9 mouse cellular contexts compared by ENCODE assay signal in the genomic region with DNA sequence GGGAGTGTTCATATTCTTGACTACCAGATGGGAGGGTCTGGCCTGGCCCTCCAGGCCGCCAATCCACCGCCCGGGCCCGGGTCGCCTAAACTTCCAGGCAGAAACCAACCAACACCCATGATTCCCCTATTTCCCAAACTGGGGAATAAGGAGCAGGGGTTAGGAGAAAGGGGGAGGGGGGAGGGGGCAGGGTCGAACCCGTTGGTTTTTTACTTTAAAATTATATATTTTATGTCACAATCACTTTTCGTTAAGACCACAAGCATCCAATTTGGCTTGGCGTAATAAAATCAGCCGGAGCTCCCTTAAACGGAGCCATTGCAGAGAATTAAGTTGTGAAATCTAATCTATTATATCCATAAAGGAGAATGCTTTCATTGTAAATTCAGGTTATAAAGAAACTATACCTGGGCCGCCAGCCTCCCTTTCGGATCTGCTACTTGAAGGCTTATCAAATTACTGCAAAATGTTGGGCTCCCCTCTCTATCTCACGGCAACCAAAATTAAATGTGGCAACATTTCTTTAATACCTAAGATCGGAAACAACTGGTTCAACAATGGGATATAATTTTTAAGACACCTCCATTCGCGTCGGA. TPM values are rescaled to one million over a fixed set of nuclear protein-coding genes. Genes with fewer than 3 reads are reported as not detected.
DNase-seq lines count a peak whose midpoint lies in the region; ATAC-seq lines count a peak whose summit lies in the region.
"Had no signal": no experiment of that assay in that cellular context is flagged by ENCODE, and none has a peak within 500 bp of the region (broad histone marks: within the 10 kb centered on the region; RNA-seq: fewer than 3 reads in every experiment).

No protein-coding gene starts in this region.

- ATAC-seq in heart, embryonic 13.5 days (ENCODE audit: extremely low read depth, insufficient number of reproducible peaks, low FRiP score, low TSS enrichment), result no peak
- ATAC-seq in hindbrain, embryonic 13.5 days (ENCODE audit: low FRiP score), result no peak
- no peak for ATAC-seq in midbrain, embryonic 14.5 days (ENCODE audit: low FRiP score, low TSS enrichment)

- 11% methylated on average over 18 of the region's 18 CpGs for WGBS in heart, embryonic 13.5 days
- WGBS in hindbrain, embryonic 13.5 days, result 4% methylated on average over 18 of the region's 18 CpGs
- WGBS in midbrain, embryonic 14.5 days, result 1% methylated on average over 18 of the region's 18 CpGs

- no peaks in the 10 kb centered on the region for H3K27me3 ChIP-seq in heart, embryonic 13.5 days (replicated peaks)
- no peaks in the 10 kb centered on the region for H3K27me3 ChIP-seq in hindbrain, embryonic 13.5 days
- H3K27me3 ChIP-seq in midbrain, embryonic 14.5 days (ENCODE audit: control insufficient read depth, insufficient read depth, low read length), result no peaks in the 10 kb centered on the region

- peak overlapping the region; percentile 97 for H3K27ac ChIP-seq in heart, embryonic 13.5 days (replicated peaks)
- H3K27ac ChIP-seq in hindbrain, embryonic 13.5 days, result peak overlapping the region; percentile 99
- H3K27ac ChIP-seq in midbrain, embryonic 14.5 days (replicated peaks; ENCODE audit: low read depth, low read length), result peak overlapping the region; percentile 97

- peaks cover 10% of the 10 kb centered on the region; the same call in 1 of the 2 replicates for H3K36me3 ChIP-seq in heart, embryonic 13.5 days
- H3K36me3 ChIP-seq in hindbrain, embryonic 13.5 days, result no peaks in the 10 kb centered on the region
- H3K36me3 ChIP-seq in midbrain, embryonic 14.5 days (ENCODE audit: control insufficient read depth, insufficient read depth, low read length), result peaks cover 5% of the 10 kb centered on the region; the same call in 1 of the 2 replicates
- H3K36me3 ChIP-seq: G1E had no signal

- H3K9me3 ChIP-seq in heart, embryonic 13.5 days, result no peaks in the 10 kb centered on the region
- H3K9me3 ChIP-seq in hindbrain, embryonic 13.5 days, result no peaks in the 10 kb centered on the region
- H3K9me3 ChIP-seq in midbrain, embryonic 14.5 days (ENCODE audit: control insufficient read depth, low read length), result no peaks in the 10 kb centered on the region

- DNase-seq in heart, adult 9 months (ENCODE audit: low spot score in 2 of 2), result no peak
- peak; percentile 39 for DNase-seq in embryo, embryonic 11 days
- peak; percentile 59 for DNase-seq in midbrain, embryonic 14.5 days
- no peak for DNase-seq in thymus, postnatal 4 days
- DNase-seq in thymus, adult 18-20 months, result no peak
- no peak for DNase-seq in ovary, adult 18-20 months (ENCODE audit: low spot score)

- peaks cover 66% of the 10 kb centered on the region for H3K4me1 ChIP-seq in heart, embryonic 13.5 days
- peaks cover 68% of the 10 kb centered on the region for H3K4me1 ChIP-seq in hindbrain, embryonic 13.5 days (replicated peaks)
- peaks cover 48% of the 10 kb centered on the region for H3K4me1 ChIP-seq in midbrain, embryonic 14.5 days (ENCODE audit: control insufficient read depth, insufficient read depth, low read length)

- H3K4me3 ChIP-seq in heart, embryonic 13.5 days, result peak overlapping the region; percentile 73
- peak overlapping the region; percentile 89 for H3K4me3 ChIP-seq in hindbrain, embryonic 13.5 days
- peak overlapping the region; percentile 86 for H3K4me3 ChIP-seq in midbrain, embryonic 14.5 days (replicated peaks; ENCODE audit: low read depth, low read length)

- peak overlapping the region; percentile 99 for H3K4me2 ChIP-seq in heart, embryonic 13.5 days
- peak overlapping the region; percentile 98 for H3K4me2 ChIP-seq in hindbrain, embryonic 13.5 days
- H3K4me2 ChIP-seq in midbrain, embryonic 14.5 days (ENCODE audit: low read length), result peak overlapping the region; percentile 99

- H3K9ac ChIP-seq in heart, embryonic 13.5 days, result peak overlapping the region; percentile 96
- H3K9ac ChIP-seq in hindbrain, embryonic 13.5 days, result peak overlapping the region; percentile 99
- peak overlapping the region; percentile 99 for H3K9ac ChIP-seq in midbrain, embryonic 14.5 days (replicated peaks; ENCODE audit: low read length)

RNA-seq across cellular contexts. Expression of gene Slc38a10, which starts 35.1 kb away (rescaled TPM):
- 83.7 and 88.0 TPM in 2 replicates for polyA plus RNA-seq in heart, embryonic 13.5 days (2015; fragmentation: Nextera tagmentation; extraction: Ambion mirVana)
- 110 and 115 TPM in 2 replicates for polyA plus RNA-seq in hindbrain, embryonic 13.5 days (2015; fragmentation: Nextera tagmentation; extraction: Ambion mirVana)
- polyA plus RNA-seq in midbrain, embryonic 14.5 days (2014; fragmentation: Nextera tagmentation; extraction: Ambion mirVana), result 88.3 and 119 TPM in 2 replicates

RNA-seq across cellular contexts. Expression of gene Bahcc1, which starts 46.5 kb away (rescaled TPM):
- polyA plus RNA-seq in heart, embryonic 13.5 days (2015; fragmentation: Nextera tagmentation; extraction: Ambion mirVana), result 4.4 and 5.2 TPM in 2 replicates
- polyA plus RNA-seq in hindbrain, embryonic 13.5 days (2015; fragmentation: Nextera tagmentation; extraction: Ambion mirVana), result 13.6 and 17.0 TPM in 2 replicates
- 20.0 and 25.9 TPM in 2 replicates for polyA plus RNA-seq in midbrain, embryonic 14.5 days (2014; fragmentation: Nextera tagmentation; extraction: Ambion mirVana)

Comparison
In these comparisons a context has a peak if more than half of its experiments do, and no peak if none do; other contexts are left out.
1. DNase-seq: peak in embryo, embryonic 11 days (single experiment) and midbrain, embryonic 14.5 days (single experiment); none in heart, adult 9 months (0 of 2), thymus, postnatal 4 days (single experiment), thymus, adult 18-20 months (0 of 2) and ovary, adult 18-20 months (single experiment).
2. Peak in every context shown above with its lines, with median percentiles within 50 percentile points of each other: H3K27ac ChIP-seq, H3K4me2 ChIP-seq, H3K4me3 ChIP-seq and H3K9ac ChIP-seq.